Comparison of ENCODE assay signal across 19 mouse cellular contexts in the genomic region with DNA sequence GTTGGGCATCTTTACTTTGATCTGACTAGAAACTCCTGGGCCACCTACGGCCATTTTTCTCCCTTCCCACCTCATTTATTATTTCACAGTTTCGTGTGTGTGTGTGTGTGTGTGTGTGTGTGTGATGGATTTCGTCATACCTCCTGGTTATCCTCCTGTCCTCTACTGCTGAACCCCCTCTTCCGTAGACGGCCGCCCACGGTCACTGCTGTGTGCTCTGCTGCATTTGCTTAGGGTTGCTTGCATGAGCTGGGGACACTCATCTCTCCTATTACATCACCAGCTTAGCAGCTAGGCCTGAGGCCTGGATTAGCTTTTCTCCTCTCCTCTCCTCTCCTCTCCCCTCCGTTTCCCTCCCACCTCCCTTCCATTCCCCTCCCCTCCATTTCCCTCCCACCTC. TPM values are rescaled to one million over a fixed set of nuclear protein-coding genes. Genes with fewer than 3 reads are reported as not detected.
DNase-seq lines count a peak whose midpoint lies in the region; ATAC-seq and TF ChIP-seq lines count a peak whose summit lies in the region.
"Had no signal": no experiment of that assay in that cellular context is flagged by ENCODE, and none has a peak within 500 bp of the region (broad histone marks: within the 10 kb centered on the region; RNA-seq: fewer than 3 reads in every experiment).

No protein-coding gene starts in this region.

- no peaks in the 10 kb centered on the region for H3K27me3 ChIP-seq in kidney, embryonic 16.5 days (ENCODE audit: insufficient read depth, low read length)
- H3K27me3 ChIP-seq in thymus, adult 2 months (ENCODE audit: control insufficient read depth, insufficient read depth, low read length), result no peaks in the 10 kb centered on the region
- H3K27me3 ChIP-seq in midbrain, embryonic 16.5 days (ENCODE audit: control insufficient read depth, insufficient read depth, low read depth, low read length), result no peaks in the 10 kb centered on the region
- H3K27me3 ChIP-seq: limb, embryonic 12.5 days; lung, embryonic 15.5 days; midbrain, embryonic 12.5 days had no signal

- no peak overlapping the region for H3K27ac ChIP-seq in kidney, embryonic 16.5 days (ENCODE audit: low read length)
- peak overlapping the region; percentile 31; the same call in 1 of the 2 replicates for H3K27ac ChIP-seq in thymus, adult 2 months (ENCODE audit: control insufficient read depth, insufficient read depth, low read length)
- no peak overlapping the region for H3K27ac ChIP-seq in midbrain, embryonic 16.5 days (ENCODE audit: low read length)
- H3K27ac ChIP-seq: forebrain, embryonic 10.5 days; hindbrain, embryonic 10.5 days; limb, embryonic 12.5 days; lung, embryonic 15.5 days; macrophage; midbrain, embryonic 12.5 days had no signal

- peaks cover 9% of the 10 kb centered on the region; the same call in 1 of the 2 replicates for H3K4me1 ChIP-seq in kidney, embryonic 16.5 days (ENCODE audit: insufficient read depth, low read length)
- peaks cover 20% of the 10 kb centered on the region for H3K4me1 ChIP-seq in thymus, adult 2 months (replicated peaks; ENCODE audit: control insufficient read depth, insufficient read depth, low read length)
- no peaks in the 10 kb centered on the region for H3K4me1 ChIP-seq in midbrain, embryonic 16.5 days (ENCODE audit: control insufficient read depth, insufficient read depth, low read length)
- H3K4me1 ChIP-seq: midbrain, embryonic 12.5 days had no signal

- no peak overlapping the region for H3K4me2 ChIP-seq in kidney, embryonic 16.5 days (replicated peaks; ENCODE audit: low read depth, low read length)
- H3K4me2 ChIP-seq in midbrain, embryonic 16.5 days (ENCODE audit: low read length), result no peak overlapping the region
- H3K4me2 ChIP-seq: limb, embryonic 12.5 days; lung, embryonic 15.5 days; midbrain, embryonic 12.5 days had no signal

- TF ChIP-seq CTCF in thymus, adult 2 months (IDR thresholded peaks at IDR 0.05; ENCODE audit: borderline replicate concordance, control insufficient read depth, extremely low read depth, insufficient read depth, low read length, poor library complexity), result no peak

- no peaks in the 10 kb centered on the region for H3K36me3 ChIP-seq in kidney, embryonic 16.5 days (ENCODE audit: insufficient read depth, low read length)
- H3K36me3 ChIP-seq in thymus, adult 2 months (ENCODE audit: control insufficient read depth, insufficient read depth, low read length), result no peaks in the 10 kb centered on the region
- H3K36me3 ChIP-seq in midbrain, embryonic 16.5 days (ENCODE audit: control insufficient read depth, insufficient read depth, low read length), result no peaks in the 10 kb centered on the region
- H3K36me3 ChIP-seq: forebrain, embryonic 10.5 days; hindbrain, embryonic 10.5 days; limb, embryonic 12.5 days; lung, embryonic 15.5 days; midbrain, embryonic 12.5 days had no signal

- DNase-seq in kidney, adult 18-20 months, result peak; percentile 2
- DNase-seq in thymus, adult 2 months, result no peak
- no peak for DNase-seq in thymus, postnatal 36 days
- DNase-seq in gastrocnemius, postnatal 25 days, result no peak
- DNase-seq: cerebellum, adult 9-11 months; spleen, adult 18-20 months had no signal

- no peak for TF ChIP-seq POLR2A in thymus, adult 2 months (IDR thresholded peaks at IDR 0.05; ENCODE audit: control insufficient read depth, extremely low read depth, insufficient read depth, low read length, poor library complexity)

- no peak overlapping the region for H3K4me3 ChIP-seq in kidney, embryonic 16.5 days (ENCODE audit: low read length)
- H3K4me3 ChIP-seq in thymus, adult 2 months (ENCODE audit: control insufficient read depth, insufficient read depth, low read length), result no peak overlapping the region
- no peak overlapping the region for H3K4me3 ChIP-seq in midbrain, embryonic 16.5 days (ENCODE audit: low read depth, low read length)
- H3K4me3 ChIP-seq: forebrain, embryonic 10.5 days; hindbrain, embryonic 10.5 days; limb, embryonic 12.5 days; lung, embryonic 15.5 days; midbrain, embryonic 12.5 days had no signal

- no peaks in the 10 kb centered on the region for H3K9me3 ChIP-seq in kidney, embryonic 16.5 days (ENCODE audit: low read length)
- no peaks in the 10 kb centered on the region for H3K9me3 ChIP-seq in midbrain, embryonic 16.5 days (replicated peaks; ENCODE audit: control insufficient read depth, low read length, poor library complexity, severe bottlenecking)
- H3K9me3 ChIP-seq: forebrain, embryonic 10.5 days; hindbrain, embryonic 10.5 days; limb, embryonic 12.5 days; lung, embryonic 15.5 days; midbrain, embryonic 12.5 days had no signal

- no peak for ATAC-seq in kidney, embryonic 16.5 days (ENCODE audit: low FRiP score, low TSS enrichment)
- peak; percentile 22 for ATAC-seq in inflammation-experienced regulatory T-cells, adult 6 months
- no peak for ATAC-seq in midbrain, embryonic 16.5 days

- H3K9ac ChIP-seq in kidney, embryonic 16.5 days (replicated peaks; ENCODE audit: low read length), result no peak overlapping the region
- no peak overlapping the region for H3K9ac ChIP-seq in midbrain, embryonic 16.5 days (ENCODE audit: low read depth, low read length)
- H3K9ac ChIP-seq: limb, embryonic 12.5 days; lung, embryonic 15.5 days; midbrain, embryonic 12.5 days had no signal

- WGBS in kidney, embryonic 16.5 days, result 91% methylated on average over 7 of the region's 8 CpGs
- 66% methylated on average over 7 of the region's 8 CpGs for WGBS in thymus, adult 2 months
- WGBS in midbrain, embryonic 16.5 days, result 84% methylated on average over 7 of the region's 8 CpGs

RNA-seq across cellular contexts. Expression of a gene that starts 19.3 kb away (rescaled TPM):
- polyA plus RNA-seq in kidney, embryonic 16.5 days (2015; fragmentation: Nextera tagmentation; extraction: Ambion mirVana), result 0.12 TPM in 1 of 2 replicates, not detected in the other
- 2.7 and 2.8 TPM in 2 replicates for polyA plus RNA-seq in thymus, adult 2 months (2012; rRNA removed)
- 10 to 100 TPM; 50.8 to 77.5 (median 75.0) TPM for polyA plus RNA-seq in inflammation-experienced regulatory T-cells, adult 6 months (2017; shearing (Covaris generic))
- polyA plus RNA-seq in midbrain, embryonic 16.5 days (2015; fragmentation: Nextera tagmentation; extraction: Ambion mirVana), result 0.27 and 0.48 TPM in 2 replicates
- not detected for total RNA-seq in gastrocnemius, postnatal 25 days (2021)
- total RNA-seq: layer of hippocampus, postnatal 10 days had no signal
- polyA plus RNA-seq: heart, embryonic 14.5 days had no signal

RNA-seq across cellular contexts. Expression of a gene that starts 19.4 kb away (rescaled TPM):
- polyA plus RNA-seq in kidney, embryonic 16.5 days (2015; fragmentation: Nextera tagmentation; extraction: Ambion mirVana), result 224 and 245 TPM in 2 replicates
- 0.49 and 0.60 TPM in 2 replicates for polyA plus RNA-seq in thymus, adult 2 months (2012; rRNA removed)
- under 1 TPM in 1 of 3 experiments, not detected in 2; 0.94 TPM for polyA plus RNA-seq in inflammation-experienced regulatory T-cells, adult 6 months (2017; shearing (Covaris generic))
- 0.60 and 0.68 TPM in 2 replicates for polyA plus RNA-seq in midbrain, embryonic 16.5 days (2015; fragmentation: Nextera tagmentation; extraction: Ambion mirVana)
- not detected for total RNA-seq in gastrocnemius, postnatal 25 days (2021)
- polyA plus RNA-seq: embryonic facial prominence, embryonic 14.5 days; forebrain, embryonic 10.5 days; heart, embryonic 14.5 days; limb, embryonic 12.5 days; macrophage; midbrain, embryonic 12.5 days; stomach, embryonic 14.5 days had no signal

RNA-seq across cellular contexts. Expression of a gene that starts 56.0 kb away (rescaled TPM):
- 26.8 and 29.1 TPM in 2 replicates for polyA plus RNA-seq in kidney, embryonic 16.5 days (2015; fragmentation: Nextera tagmentation; extraction: Ambion mirVana)
- polyA plus RNA-seq in thymus, adult 2 months (2012; rRNA removed), result 1.2 and 2.1 TPM in 2 replicates
- polyA plus RNA-seq in inflammation-experienced regulatory T-cells, adult 6 months (2017; shearing (Covaris generic)), result under 1 TPM in 1 of 3 experiments, not detected in 2; 0.20 TPM
- 2.0 and 2.4 TPM in 2 replicates for polyA plus RNA-seq in midbrain, embryonic 16.5 days (2015; fragmentation: Nextera tagmentation; extraction: Ambion mirVana)
- 1 to 10 TPM; 2.8 to 6.2 TPM for total RNA-seq in gastrocnemius, postnatal 25 days (2021)
- polyA plus RNA-seq: macrophage had no signal

RNA-seq across cellular contexts. Expression of a gene that starts 56.7 kb away (rescaled TPM):
- 39.1 and 44.9 TPM in 2 replicates for polyA plus RNA-seq in kidney, embryonic 16.5 days (2015; fragmentation: Nextera tagmentation; extraction: Ambion mirVana)
- 17.3 and 19.5 TPM in 2 replicates for polyA plus RNA-seq in thymus, adult 2 months (2012; rRNA removed)
- 10 to 100 TPM; 37.3 to 41.5 (median 39.4) TPM for polyA plus RNA-seq in inflammation-experienced regulatory T-cells, adult 6 months (2017; shearing (Covaris generic))
- 36.3 and 41.2 TPM in 2 replicates for polyA plus RNA-seq in midbrain, embryonic 16.5 days (2015; fragmentation: Nextera tagmentation; extraction: Ambion mirVana)
- total RNA-seq in gastrocnemius, postnatal 25 days (2021), result 10 to 100 TPM; 13.8 to 20.6 TPM

Comparison
In these comparisons a context has a peak if more than half of its experiments do, and no peak if none do; other contexts are left out.
1. RNA of a gene that starts 19.3 kb away (polyA plus RNA-seq): 50.8 to 77.5 TPM in inflammation-experienced regulatory T-cells, adult 6 months; 2.7 to 2.8 TPM in thymus, adult 2 months, 0.27 to 0.48 TPM in midbrain, embryonic 16.5 days and 0.12 TPM in kidney, embryonic 16.5 days; every median in the first group is over 10 times any median in the second.
2. RNA of a gene that starts 19.4 kb away (polyA plus RNA-seq): 224 to 245 TPM in kidney, embryonic 16.5 days; 0.60 to 0.68 TPM in midbrain, embryonic 16.5 days, 0.49 to 0.60 TPM in thymus, adult 2 months and 0.94 TPM in inflammation-experienced regulatory T-cells, adult 6 months; every median in the first group is over 100 times any median in the second.